Mouse (Mus musculus): ENCODE data around the gene Mapk1ip1l.

- TF ChIP-seq CTCF (IDR thresholded peaks at IDR 0.05; ENCODE audit: control insufficient read depth, insufficient read depth, low read length): no peak
- TF ChIP-seq POLR2A (IDR thresholded peaks at IDR 0.05; ENCODE audit: borderline replicate concordance, control insufficient read depth, low read depth, low read length): no peak
These were observed 334 bp downstream of the Mapk1ip1l start for GRCm38 (mm10) chr14:47298408-47298792.
